Mouse (Mus musculus): Measurements from ENCODE around the gene Oxnad1.

GRCm38 (mm10) chr14:32098951-32099350, 13.8 kb downstream of the Oxnad1 start:
- no peak for TF ChIP-seq JUND (conservative IDR thresholded peaks at IDR 0.05; ENCODE audit: low read depth, low read length)
- no peak for TF ChIP-seq IRF4 (IDR thresholded peaks at IDR 0.05; ENCODE audit: low read depth, low read length)
- TF ChIP-seq BHLHE40 (IDR thresholded peaks at IDR 0.05; ENCODE audit: low read depth, low read length): no peak
- TF ChIP-seq KAT2A (IDR thresholded peaks at IDR 0.05; ENCODE audit: insufficient replicate concordance, low read length): no peak
- TF ChIP-seq CTCF (conservative IDR thresholded peaks at IDR 0.05 in 1 of 2, IDR thresholded peaks at IDR 0.05 in 1 of 2; ENCODE audit: low read depth in 2 of 2, low read length in 2 of 2): no peak
- no peak for TF ChIP-seq CHD2 (IDR thresholded peaks at IDR 0.05; ENCODE audit: low read length)
- no peak for TF ChIP-seq ZMIZ1 (IDR thresholded peaks at IDR 0.05; ENCODE audit: low read depth, low read length)
- no peak for TF ChIP-seq MAX (IDR thresholded peaks at IDR 0.05; ENCODE audit: low read length)
- no peak for TF ChIP-seq NELFE (IDR thresholded peaks at IDR 0.05; ENCODE audit: low read depth, low read length)
